In the genomic region with DNA sequence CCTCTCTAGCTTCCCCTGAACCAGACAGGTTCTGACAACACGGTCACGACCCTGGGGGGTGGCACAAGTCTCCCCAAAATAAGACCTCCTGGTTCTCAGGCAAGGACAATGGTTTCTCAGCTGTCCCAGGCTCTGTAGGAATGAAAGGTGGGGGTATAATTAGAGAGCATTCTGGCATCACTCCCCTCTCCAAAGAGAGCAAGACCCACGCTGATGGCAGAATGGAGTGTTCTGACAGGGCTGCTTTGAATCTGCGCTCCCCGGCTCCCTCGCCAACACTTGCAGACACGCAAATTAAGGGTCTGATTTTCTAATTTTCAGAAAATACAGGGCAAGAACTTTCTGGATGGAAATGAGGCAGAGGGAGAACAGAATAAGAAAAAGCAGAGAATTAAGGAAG, we compare ENCODE assay signal across 22 mouse cellular contexts.
DNase-seq lines count a peak whose midpoint lies in the region; ATAC-seq lines count a peak whose summit lies in the region.
"Had no signal": no experiment of that assay in that cellular context is flagged by ENCODE, and none has a peak within 500 bp of the region (broad histone marks: within the 10 kb centered on the region; RNA-seq: fewer than 3 reads in every experiment).

No protein-coding gene starts in this region.

- no peak for DNase-seq in forebrain, embryonic 10.5 days (ENCODE audit: extremely low spot score, low spot score)
- DNase-seq: adrenal gland, postnatal 14 days; cerebellum, adult 2 months; cerebellum, postnatal 14 days; embryo, embryonic 11 days; gastrocnemius, adult 2 months; gastrocnemius, postnatal 25 days; heart, postnatal 36 days; kidney, adult 2 months had no signal

- no peak overlapping the region for H3K4me2 ChIP-seq in forebrain, embryonic 15.5 days (replicated peaks)
- H3K4me2 ChIP-seq in hindbrain, embryonic 15.5 days = no peak overlapping the region
- no peak overlapping the region for H3K4me2 ChIP-seq in hindbrain, embryonic 12.5 days (replicated peaks)
- no peak overlapping the region for H3K4me2 ChIP-seq in midbrain, embryonic 16.5 days (ENCODE audit: low read length)
- no peak overlapping the region for H3K4me2 ChIP-seq in midbrain, embryonic 13.5 days (replicated peaks)
- H3K4me2 ChIP-seq in neural tube, embryonic 15.5 days = no peak overlapping the region
- H3K4me2 ChIP-seq: embryonic facial prominence, embryonic 15.5 days; heart, embryonic 12.5 days had no signal

- no peak overlapping the region for H3K4me3 ChIP-seq in forebrain, embryonic 15.5 days
- no peak overlapping the region for H3K4me3 ChIP-seq in forebrain, embryonic 10.5 days
- H3K4me3 ChIP-seq in hindbrain, embryonic 15.5 days = no peak overlapping the region
- H3K4me3 ChIP-seq in hindbrain, embryonic 12.5 days = no peak overlapping the region
- no peak overlapping the region for H3K4me3 ChIP-seq in midbrain, embryonic 16.5 days (ENCODE audit: low read depth, low read length)
- no peak overlapping the region for H3K4me3 ChIP-seq in midbrain, embryonic 13.5 days (replicated peaks)
- H3K4me3 ChIP-seq in neural tube, embryonic 15.5 days (replicated peaks) = no peak overlapping the region
- H3K4me3 ChIP-seq: embryonic facial prominence, embryonic 15.5 days; erythroblast, embryonic 14.5 days; gastrocnemius, adult 2 months; heart, embryonic 12.5 days had no signal

- no peaks in the 10 kb centered on the region for H3K27me3 ChIP-seq in forebrain, embryonic 15.5 days
- H3K27me3 ChIP-seq in forebrain, embryonic 10.5 days (ENCODE audit: poor library complexity, severe bottlenecking) = no peaks in the 10 kb centered on the region
- H3K27me3 ChIP-seq in hindbrain, embryonic 15.5 days = no peaks in the 10 kb centered on the region
- H3K27me3 ChIP-seq in hindbrain, embryonic 12.5 days = no peaks in the 10 kb centered on the region
- no peaks in the 10 kb centered on the region for H3K27me3 ChIP-seq in midbrain, embryonic 16.5 days (ENCODE audit: control insufficient read depth, insufficient read depth, low read depth, low read length)
- H3K27me3 ChIP-seq in midbrain, embryonic 13.5 days = no peaks in the 10 kb centered on the region
- H3K27me3 ChIP-seq in neural tube, embryonic 15.5 days (replicated peaks) = no peaks in the 10 kb centered on the region
- H3K27me3 ChIP-seq: CH12.LX; embryonic facial prominence, embryonic 15.5 days; heart, embryonic 12.5 days had no signal

- ATAC-seq in forebrain, embryonic 15.5 days (replicated peaks) = 0 out of 2 replicates have a peak, but pooled peaks have one; percentile 44
- peak; percentile 58; the same call in 1 of the 2 replicates for ATAC-seq in hindbrain, embryonic 15.5 days (ENCODE audit: low FRiP score, low read depth)
- ATAC-seq in hindbrain, embryonic 12.5 days (ENCODE audit: low FRiP score) = no peak
- ATAC-seq in midbrain, embryonic 16.5 days = no peak
- ATAC-seq in midbrain, embryonic 13.5 days = no peak
- ATAC-seq in neural tube, embryonic 15.5 days (ENCODE audit: low FRiP score) = no peak
- ATAC-seq: activated CD4-positive, CD25-positive, alpha-beta regulatory T cell, adult 4 months; intestine, embryonic 16.5 days; Patski had no signal

- peaks cover 27% of the 10 kb centered on the region for H3K4me1 ChIP-seq in forebrain, embryonic 15.5 days
- H3K4me1 ChIP-seq in forebrain, embryonic 10.5 days = peaks cover 12% of the 10 kb centered on the region
- peaks cover 18% of the 10 kb centered on the region for H3K4me1 ChIP-seq in hindbrain, embryonic 15.5 days (replicated peaks)
- peaks cover 17% of the 10 kb centered on the region for H3K4me1 ChIP-seq in hindbrain, embryonic 12.5 days
- peaks cover 9% of the 10 kb centered on the region for H3K4me1 ChIP-seq in midbrain, embryonic 16.5 days (ENCODE audit: control insufficient read depth, insufficient read depth, low read length)
- peaks cover 12% of the 10 kb centered on the region for H3K4me1 ChIP-seq in midbrain, embryonic 13.5 days (replicated peaks)
- peaks cover 10% of the 10 kb centered on the region; the same call in 1 of the 2 replicates for H3K4me1 ChIP-seq in neural tube, embryonic 15.5 days
- H3K4me1 ChIP-seq: embryonic facial prominence, embryonic 15.5 days; heart, embryonic 12.5 days had no signal

- no peaks in the 10 kb centered on the region for H3K9me3 ChIP-seq in forebrain, embryonic 15.5 days
- H3K9me3 ChIP-seq in forebrain, embryonic 10.5 days = no peaks in the 10 kb centered on the region
- H3K9me3 ChIP-seq in hindbrain, embryonic 15.5 days = no peaks in the 10 kb centered on the region
- H3K9me3 ChIP-seq in hindbrain, embryonic 12.5 days (replicated peaks) = no peaks in the 10 kb centered on the region
- no peaks in the 10 kb centered on the region for H3K9me3 ChIP-seq in midbrain, embryonic 16.5 days (replicated peaks; ENCODE audit: control insufficient read depth, low read length, poor library complexity, severe bottlenecking)
- no peaks in the 10 kb centered on the region for H3K9me3 ChIP-seq in midbrain, embryonic 13.5 days
- no peaks in the 10 kb centered on the region for H3K9me3 ChIP-seq in neural tube, embryonic 15.5 days (replicated peaks)
- H3K9me3 ChIP-seq: embryonic facial prominence, embryonic 15.5 days; heart, embryonic 12.5 days had no signal

- H3K9ac ChIP-seq in forebrain, embryonic 15.5 days (replicated peaks) = no peak overlapping the region
- H3K9ac ChIP-seq in hindbrain, embryonic 15.5 days = no peak overlapping the region
- no peak overlapping the region for H3K9ac ChIP-seq in hindbrain, embryonic 12.5 days
- no peak overlapping the region for H3K9ac ChIP-seq in midbrain, embryonic 16.5 days (ENCODE audit: low read depth, low read length)
- no peak overlapping the region for H3K9ac ChIP-seq in midbrain, embryonic 13.5 days (replicated peaks)
- H3K9ac ChIP-seq in neural tube, embryonic 15.5 days (replicated peaks) = no peak overlapping the region
- H3K9ac ChIP-seq: embryonic facial prominence, embryonic 15.5 days; heart, embryonic 12.5 days had no signal

- 18% methylated on average over 7 of the region's 7 CpGs for WGBS in forebrain, embryonic 15.5 days
- 81% methylated on average over 7 of the region's 7 CpGs for WGBS in forebrain, embryonic 10.5 days
- WGBS in hindbrain, embryonic 15.5 days = 36% methylated on average over 7 of the region's 7 CpGs
- 58% methylated on average over 7 of the region's 7 CpGs for WGBS in hindbrain, embryonic 12.5 days
- WGBS in midbrain, embryonic 16.5 days = 45% methylated on average over 7 of the region's 7 CpGs
- 56% methylated on average over 7 of the region's 7 CpGs for WGBS in midbrain, embryonic 13.5 days
- 40% methylated on average over 7 of the region's 7 CpGs for WGBS in neural tube, embryonic 15.5 days

- no peaks in the 10 kb centered on the region for H3K36me3 ChIP-seq in forebrain, embryonic 15.5 days
- H3K36me3 ChIP-seq in forebrain, embryonic 10.5 days (replicated peaks) = no peaks in the 10 kb centered on the region
- no peaks in the 10 kb centered on the region for H3K36me3 ChIP-seq in hindbrain, embryonic 15.5 days
- H3K36me3 ChIP-seq in hindbrain, embryonic 12.5 days = no peaks in the 10 kb centered on the region
- no peaks in the 10 kb centered on the region for H3K36me3 ChIP-seq in midbrain, embryonic 16.5 days (ENCODE audit: control insufficient read depth, insufficient read depth, low read length)
- no peaks in the 10 kb centered on the region for H3K36me3 ChIP-seq in midbrain, embryonic 13.5 days
- H3K36me3 ChIP-seq in neural tube, embryonic 15.5 days = no peaks in the 10 kb centered on the region
- H3K36me3 ChIP-seq: embryonic facial prominence, embryonic 15.5 days; heart, embryonic 12.5 days had no signal

- 0 out of 2 replicates have a peak overlapping the region, but pooled peaks have one; percentile 14 for H3K27ac ChIP-seq in forebrain, embryonic 15.5 days (replicated peaks)
- H3K27ac ChIP-seq in forebrain, embryonic 10.5 days = no peak overlapping the region
- peak overlapping the region; percentile 39; the same call in 1 of the 2 replicates for H3K27ac ChIP-seq in hindbrain, embryonic 15.5 days (replicated peaks)
- no peak overlapping the region for H3K27ac ChIP-seq in hindbrain, embryonic 12.5 days
- peak overlapping the region; percentile 48 for H3K27ac ChIP-seq in midbrain, embryonic 16.5 days (ENCODE audit: low read length)
- no peak overlapping the region for H3K27ac ChIP-seq in midbrain, embryonic 13.5 days
- H3K27ac ChIP-seq in neural tube, embryonic 15.5 days (replicated peaks) = peak overlapping the region; percentile 3; the same call in 1 of the 2 replicates
- H3K27ac ChIP-seq: embryonic facial prominence, embryonic 15.5 days; gastrocnemius, adult 2 months had no signal

Comparison
In these comparisons a context has a peak if more than half of its experiments do, and no peak if none do; other contexts are left out.
1. ATAC-seq: peak in forebrain, embryonic 15.5 days (single experiment) and hindbrain, embryonic 15.5 days (single experiment); none in hindbrain, embryonic 12.5 days (single experiment), midbrain, embryonic 16.5 days (single experiment), midbrain, embryonic 13.5 days (single experiment) and neural tube, embryonic 15.5 days (single experiment).
2. H3K27ac ChIP-seq: peak in forebrain, embryonic 15.5 days (single experiment), hindbrain, embryonic 15.5 days (single experiment), midbrain, embryonic 16.5 days (single experiment) and neural tube, embryonic 15.5 days (single experiment); none in forebrain, embryonic 10.5 days (single experiment), hindbrain, embryonic 12.5 days (single experiment) and midbrain, embryonic 13.5 days (single experiment).